Mouse (Mus musculus): ENCODE results near the gene Guf1.

Gene Guf1

GRCm38 (mm10) chr5:69556628-69557403, at the start of gene Guf1:
Gene Guf1, plus strand, starts transcription at chr5:69556923.
- Histone ChIP-seq H3K36me3 (ENCODE audit: insufficient read depth, low read length) (peaks cover 26% of the 10 kb centered on the region), H3K4me1 (replicated peaks; ENCODE audit: low read depth, low read length) (peaks cover 2% of the 10 kb centered on the region; the same call in 1 of the 2 replicates), H3K4me3 (replicated peaks; ENCODE audit: low read length) (peak within 1 kb of the TSS; percentile 88), H3K9me3 (ENCODE audit: low read length) (no peaks in the 10 kb centered on the region), H3K27me3 (ENCODE audit: insufficient read depth, low read length) (no peaks in the 10 kb centered on the region)
- TF ChIP-seq POU5F1 (IDR thresholded peaks at IDR 0.05; ENCODE audit: borderline replicate concordance, low read length) (no peak), CTCF (conservative IDR thresholded peaks at IDR 0.05; ENCODE audit: low read length) (no peak), NANOG (IDR thresholded peaks at IDR 0.05; ENCODE audit: borderline replicate concordance, low read length) (no peak)

- H3K4me3 ChIP-seq (replicated peaks; ENCODE audit: low read length) = no peak overlapping the region
- no peaks in the 10 kb centered on the region for H3K36me3 ChIP-seq (ENCODE audit: insufficient read depth, low read length)
- TF ChIP-seq NANOG (IDR thresholded peaks at IDR 0.05; ENCODE audit: borderline replicate concordance, low read length) (no peak), CTCF (conservative IDR thresholded peaks at IDR 0.05; ENCODE audit: low read length) (no peak), POU5F1 (IDR thresholded peaks at IDR 0.05; ENCODE audit: borderline replicate concordance, low read length) (no peak)
Measured at GRCm38 (mm10) chr5:69507045-69507444, 49.7 kb upstream of the Guf1 start.

GRCm38 (mm10) chr5:69511631-69512030, 45.1 kb upstream of the Guf1 start:
- no peaks in the 10 kb centered on the region for H3K9me3 ChIP-seq (ENCODE audit: low read length)
- no peak for TF ChIP-seq CTCF (conservative IDR thresholded peaks at IDR 0.05; ENCODE audit: low read length)
- TF ChIP-seq POU5F1 (IDR thresholded peaks at IDR 0.05; ENCODE audit: borderline replicate concordance, low read length) = no peak
- no peak for TF ChIP-seq NANOG (IDR thresholded peaks at IDR 0.05; ENCODE audit: borderline replicate concordance, low read length)
- no peak overlapping the region for H3K4me3 ChIP-seq (replicated peaks; ENCODE audit: low read length)
- H3K27me3 ChIP-seq (ENCODE audit: insufficient read depth, low read length) = no peaks in the 10 kb centered on the region
- no peaks in the 10 kb centered on the region for H3K36me3 ChIP-seq (ENCODE audit: insufficient read depth, low read length)
- H3K4me1 ChIP-seq (replicated peaks; ENCODE audit: low read depth, low read length) = no peaks in the 10 kb centered on the region

More at GRCm38 (mm10) chr5:69507045-69507444, 49.7 kb upstream of the Guf1 start:
- Histone ChIP-seq H3K4me1 (replicated peaks; ENCODE audit: low read depth, low read length) (no peaks in the 10 kb centered on the region), H3K9me3 (ENCODE audit: low read length) (no peaks in the 10 kb centered on the region), H3K27me3 (ENCODE audit: insufficient read depth, low read length) (no peaks in the 10 kb centered on the region)

- TF ChIP-seq NANOG (IDR thresholded peaks at IDR 0.05; ENCODE audit: borderline replicate concordance, low read length) (no peak), CTCF (conservative IDR thresholded peaks at IDR 0.05; ENCODE audit: low read length) (no peak), POU5F1 (IDR thresholded peaks at IDR 0.05; ENCODE audit: borderline replicate concordance, low read length) (no peak)
- no peaks in the 10 kb centered on the region for H3K9me3 ChIP-seq (ENCODE audit: low read length)
- no peaks in the 10 kb centered on the region for H3K27me3 ChIP-seq (ENCODE audit: insufficient read depth, low read length)
- H3K36me3 ChIP-seq (ENCODE audit: insufficient read depth, low read length) = no peaks in the 10 kb centered on the region
- H3K4me1 ChIP-seq (replicated peaks; ENCODE audit: low read depth, low read length) = no peaks in the 10 kb centered on the region
- H3K4me3 ChIP-seq (replicated peaks; ENCODE audit: low read length) = no peak overlapping the region
Measured at GRCm38 (mm10) chr5:69512203-69512602, 44.5 kb upstream of the Guf1 start.

GRCm38 (mm10) chr5:69520661-69521278, 36.0 kb upstream of the Guf1 start:
- Histone ChIP-seq H3K27me3 (ENCODE audit: insufficient read depth, low read length) (no peaks in the 10 kb centered on the region), H3K4me1 (replicated peaks; ENCODE audit: low read depth, low read length) (no peaks in the 10 kb centered on the region), H3K36me3 (ENCODE audit: insufficient read depth, low read length) (no peaks in the 10 kb centered on the region), H3K4me3 (replicated peaks; ENCODE audit: low read length) (no peak overlapping the region), H3K9me3 (ENCODE audit: low read length) (no peaks in the 10 kb centered on the region)
- TF ChIP-seq CTCF (conservative IDR thresholded peaks at IDR 0.05; ENCODE audit: low read length) = peak; percentile 53
- no peak for TF ChIP-seq POU5F1 (IDR thresholded peaks at IDR 0.05; ENCODE audit: borderline replicate concordance, low read length)

GRCm38 (mm10) chr5:69522064-69522463, 34.7 kb upstream of the Guf1 start:
- Histone ChIP-seq H3K9me3 (ENCODE audit: low read length) (no peaks in the 10 kb centered on the region), H3K36me3 (ENCODE audit: insufficient read depth, low read length) (no peaks in the 10 kb centered on the region), H3K4me3 (replicated peaks; ENCODE audit: low read length) (no peak overlapping the region), H3K27me3 (ENCODE audit: insufficient read depth, low read length) (no peaks in the 10 kb centered on the region), H3K4me1 (replicated peaks; ENCODE audit: low read depth, low read length) (no peaks in the 10 kb centered on the region)
- no peak for TF ChIP-seq POU5F1 (IDR thresholded peaks at IDR 0.05; ENCODE audit: borderline replicate concordance, low read length)
- TF ChIP-seq NANOG (IDR thresholded peaks at IDR 0.05; ENCODE audit: borderline replicate concordance, low read length) = no peak
- TF ChIP-seq CTCF (conservative IDR thresholded peaks at IDR 0.05; ENCODE audit: low read length) = no peak

GRCm38 (mm10) chr5:69523944-69524343, 32.8 kb upstream of the Guf1 start:
- TF ChIP-seq POU5F1 (IDR thresholded peaks at IDR 0.05; ENCODE audit: borderline replicate concordance, low read length) (no peak), NANOG (IDR thresholded peaks at IDR 0.05; ENCODE audit: borderline replicate concordance, low read length) (no peak), CTCF (conservative IDR thresholded peaks at IDR 0.05; ENCODE audit: low read length) (no peak)
- H3K4me1 ChIP-seq (replicated peaks; ENCODE audit: low read depth, low read length) = no peaks in the 10 kb centered on the region

GRCm38 (mm10) chr5:69541680-69542079, 15.0 kb upstream of the Guf1 start:
- Histone ChIP-seq H3K4me1 (replicated peaks; ENCODE audit: low read depth, low read length) (no peaks in the 10 kb centered on the region), H3K27me3 (ENCODE audit: insufficient read depth, low read length) (no peaks in the 10 kb centered on the region), H3K36me3 (ENCODE audit: insufficient read depth, low read length) (no peaks in the 10 kb centered on the region), H3K9me3 (ENCODE audit: low read length) (no peaks in the 10 kb centered on the region), H3K4me3 (replicated peaks; ENCODE audit: low read length) (no peak overlapping the region)
- TF ChIP-seq CTCF (conservative IDR thresholded peaks at IDR 0.05; ENCODE audit: low read length) (no peak), NANOG (IDR thresholded peaks at IDR 0.05; ENCODE audit: borderline replicate concordance, low read length) (no peak), POU5F1 (IDR thresholded peaks at IDR 0.05; ENCODE audit: borderline replicate concordance, low read length) (no peak)

More at GRCm38 (mm10) chr5:69523944-69524343, 32.8 kb upstream of the Guf1 start:
- Histone ChIP-seq H3K36me3 (ENCODE audit: insufficient read depth, low read length) (no peaks in the 10 kb centered on the region), H3K27me3 (ENCODE audit: insufficient read depth, low read length) (no peaks in the 10 kb centered on the region), H3K4me3 (replicated peaks; ENCODE audit: low read length) (no peak overlapping the region), H3K9me3 (ENCODE audit: low read length) (no peaks in the 10 kb centered on the region)
